Comparison of ENCODE assay signal across 27 mouse cellular contexts in the genomic region with DNA sequence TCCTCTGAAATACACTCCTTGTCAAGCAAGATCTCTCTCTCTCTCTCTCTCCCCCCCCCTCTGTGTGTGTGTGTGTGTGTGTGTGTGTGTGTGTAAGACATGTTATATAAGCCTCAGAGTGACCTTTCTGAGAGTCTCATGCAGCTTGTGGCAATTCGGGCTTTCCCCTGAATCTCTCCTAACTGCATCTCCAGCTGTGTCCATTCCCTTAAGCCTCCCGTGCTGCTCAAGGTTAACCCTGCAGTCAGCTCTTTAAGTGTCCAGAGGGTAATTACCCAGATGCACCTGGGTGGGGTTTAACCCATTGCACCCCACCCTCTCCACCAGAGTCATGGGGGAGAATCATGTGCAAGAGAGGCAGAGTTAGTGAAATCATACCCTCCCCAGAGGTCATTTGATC.
DNase-seq lines count a peak whose midpoint lies in the region; ATAC-seq and TF ChIP-seq lines count a peak whose summit lies in the region.
"Had no signal": no experiment of that assay in that cellular context is flagged by ENCODE, and none has a peak within 500 bp of the region (broad histone marks: within the 10 kb centered on the region; RNA-seq: fewer than 3 reads in every experiment).

No protein-coding gene starts in this region.

- no peak overlapping the region for H3K4me3 ChIP-seq in neural tube, embryonic 11.5 days (ENCODE audit: low read depth, low read length)
- no peak overlapping the region for H3K4me3 ChIP-seq in neural tube, embryonic 15.5 days (replicated peaks)
- H3K4me3 ChIP-seq in embryonic facial prominence, embryonic 14.5 days (ENCODE audit: low read depth, low read length): no peak overlapping the region
- H3K4me3 ChIP-seq in limb, embryonic 11.5 days (ENCODE audit: low read depth, low read length): no peak overlapping the region
- H3K4me3 ChIP-seq in limb, embryonic 14.5 days (replicated peaks; ENCODE audit: low read length): no peak overlapping the region
- H3K4me3 ChIP-seq: embryonic facial prominence, embryonic 13.5 days; forebrain, embryonic 10.5 days; forebrain, embryonic 13.5 days; heart, adult 2 months; heart, embryonic 10.5 days; heart, embryonic 13.5 days; hindbrain, embryonic 13.5 days; intestine, embryonic 15.5 days had no signal

- no peaks in the 10 kb centered on the region for H3K36me3 ChIP-seq in neural tube, embryonic 11.5 days (ENCODE audit: control insufficient read depth, insufficient read depth, low read length)
- no peaks in the 10 kb centered on the region for H3K36me3 ChIP-seq in neural tube, embryonic 15.5 days
- no peaks in the 10 kb centered on the region for H3K36me3 ChIP-seq in embryonic facial prominence, embryonic 14.5 days (ENCODE audit: control insufficient read depth, insufficient read depth, low read length)
- H3K36me3 ChIP-seq in limb, embryonic 11.5 days (ENCODE audit: control insufficient read depth, insufficient read depth, low read length): no peaks in the 10 kb centered on the region
- no peaks in the 10 kb centered on the region for H3K36me3 ChIP-seq in limb, embryonic 14.5 days (ENCODE audit: control insufficient read depth, insufficient read depth, low read length)
- H3K36me3 ChIP-seq: embryonic facial prominence, embryonic 13.5 days; forebrain, embryonic 10.5 days; heart, embryonic 10.5 days; heart, embryonic 13.5 days; hindbrain, embryonic 13.5 days; intestine, embryonic 15.5 days had no signal

- 23% methylated on average over 2 of the region's 2 CpGs for WGBS in neural tube, embryonic 11.5 days
- 21% methylated on average over 2 of the region's 2 CpGs for WGBS in neural tube, embryonic 15.5 days
- 19% methylated on average over 2 of the region's 2 CpGs for WGBS in embryonic facial prominence, embryonic 14.5 days
- WGBS in limb, embryonic 11.5 days: 8% methylated on average over 2 of the region's 2 CpGs
- 6% methylated on average over 2 of the region's 2 CpGs for WGBS in limb, embryonic 14.5 days

- TF ChIP-seq POLR2A in limb, embryonic 14.5 days (IDR thresholded peaks at IDR 0.05; ENCODE audit: borderline replicate concordance, extremely low read depth, insufficient read depth, insufficient read length): no peak

- H3K27me3 ChIP-seq in neural tube, embryonic 11.5 days (ENCODE audit: control insufficient read depth, insufficient read depth, low read length): no peaks in the 10 kb centered on the region
- H3K27me3 ChIP-seq in neural tube, embryonic 15.5 days (replicated peaks): no peaks in the 10 kb centered on the region
- no peaks in the 10 kb centered on the region for H3K27me3 ChIP-seq in embryonic facial prominence, embryonic 14.5 days (replicated peaks; ENCODE audit: control insufficient read depth, insufficient read depth, low read length)
- H3K27me3 ChIP-seq in limb, embryonic 11.5 days (ENCODE audit: control insufficient read depth, insufficient read depth, low read length): no peaks in the 10 kb centered on the region
- no peaks in the 10 kb centered on the region for H3K27me3 ChIP-seq in limb, embryonic 14.5 days (ENCODE audit: control insufficient read depth, insufficient read depth, low read length)
- H3K27me3 ChIP-seq: embryonic facial prominence, embryonic 13.5 days; forebrain, embryonic 13.5 days; hindbrain, embryonic 13.5 days; intestine, embryonic 15.5 days had no signal

- no peaks in the 10 kb centered on the region for H3K9me3 ChIP-seq in neural tube, embryonic 11.5 days (ENCODE audit: control insufficient read depth, low read length)
- H3K9me3 ChIP-seq in neural tube, embryonic 15.5 days (replicated peaks): no peaks in the 10 kb centered on the region
- no peaks in the 10 kb centered on the region for H3K9me3 ChIP-seq in embryonic facial prominence, embryonic 14.5 days (ENCODE audit: control insufficient read depth, low read length)
- no peaks in the 10 kb centered on the region for H3K9me3 ChIP-seq in limb, embryonic 11.5 days (ENCODE audit: control insufficient read depth, low read length)
- no peaks in the 10 kb centered on the region for H3K9me3 ChIP-seq in limb, embryonic 14.5 days (ENCODE audit: control insufficient read depth, low read length)
- H3K9me3 ChIP-seq: embryonic facial prominence, embryonic 13.5 days; forebrain, embryonic 10.5 days; forebrain, embryonic 13.5 days; heart, embryonic 10.5 days; heart, embryonic 13.5 days; hindbrain, embryonic 13.5 days; intestine, embryonic 15.5 days had no signal

- H3K4me1 ChIP-seq in neural tube, embryonic 11.5 days (ENCODE audit: control insufficient read depth, insufficient read depth, low read length): no peaks in the 10 kb centered on the region
- no peaks in the 10 kb centered on the region for H3K4me1 ChIP-seq in neural tube, embryonic 15.5 days
- peaks cover 20% of the 10 kb centered on the region for H3K4me1 ChIP-seq in embryonic facial prominence, embryonic 14.5 days (ENCODE audit: control insufficient read depth, insufficient read depth, low read length)
- peaks cover 23% of the 10 kb centered on the region for H3K4me1 ChIP-seq in limb, embryonic 11.5 days (ENCODE audit: control insufficient read depth, insufficient read depth, low read length)
- peaks cover 19% of the 10 kb centered on the region for H3K4me1 ChIP-seq in limb, embryonic 14.5 days (ENCODE audit: control insufficient read depth, insufficient read depth, low read length)
- H3K4me1 ChIP-seq: forebrain, embryonic 13.5 days; hindbrain, embryonic 13.5 days; intestine, embryonic 15.5 days had no signal

- no peak overlapping the region for H3K9ac ChIP-seq in neural tube, embryonic 11.5 days (ENCODE audit: low read length)
- no peak overlapping the region for H3K9ac ChIP-seq in neural tube, embryonic 15.5 days (replicated peaks)
- no peak overlapping the region for H3K9ac ChIP-seq in embryonic facial prominence, embryonic 14.5 days (ENCODE audit: low read depth, low read length)
- no peak overlapping the region for H3K9ac ChIP-seq in limb, embryonic 11.5 days (ENCODE audit: low read length)
- H3K9ac ChIP-seq in limb, embryonic 14.5 days (ENCODE audit: low read depth, low read length, severe bottlenecking): no peak overlapping the region
- H3K9ac ChIP-seq: embryonic facial prominence, embryonic 13.5 days; forebrain, embryonic 13.5 days; forebrain, postnatal 0 days; heart, embryonic 13.5 days; hindbrain, embryonic 13.5 days; intestine, embryonic 15.5 days had no signal

- ATAC-seq in neural tube, embryonic 11.5 days (ENCODE audit: insufficient read depth, low FRiP score, low TSS enrichment): no peak
- ATAC-seq in neural tube, embryonic 15.5 days (ENCODE audit: low FRiP score): no peak
- 0 out of 2 replicates have a peak, but pooled peaks have one; percentile 42 for ATAC-seq in embryonic facial prominence, embryonic 14.5 days (ENCODE audit: low read depth)
- ATAC-seq in limb, embryonic 11.5 days (ENCODE audit: insufficient number of reproducible peaks, low FRiP score, low TSS enrichment, low read depth): peak; percentile 59; the same call in 1 of the 2 replicates
- ATAC-seq in limb, embryonic 14.5 days (ENCODE audit: low FRiP score, low read depth): peak; percentile 37; the same call in 1 of the 2 replicates
- no peak for ATAC-seq in megakaryocyte-erythroid progenitor cell, adult 5-6 weeks (replicated peaks; ENCODE audit: low FRiP score, low TSS enrichment, poor library complexity, severe bottlenecking)
- ATAC-seq: activated CD4-positive, CD25-positive, alpha-beta regulatory T cell, adult 4 months; CD4-positive, CD25-positive, alpha-beta regulatory T cell, adult 4 months; forebrain, embryonic 13.5 days; forebrain, postnatal 0 days; hindbrain, embryonic 16.5 days; intestine, embryonic 15.5 days had no signal

- no peak overlapping the region for H3K4me2 ChIP-seq in neural tube, embryonic 11.5 days (ENCODE audit: low read depth)
- H3K4me2 ChIP-seq in neural tube, embryonic 15.5 days: no peak overlapping the region
- H3K4me2 ChIP-seq in embryonic facial prominence, embryonic 14.5 days (ENCODE audit: low read depth, low read length): no peak overlapping the region
- H3K4me2 ChIP-seq in limb, embryonic 11.5 days (ENCODE audit: low read depth, severe bottlenecking): no peak overlapping the region
- H3K4me2 ChIP-seq in limb, embryonic 14.5 days (replicated peaks; ENCODE audit: low read depth, low read length, severe bottlenecking): no peak overlapping the region
- H3K4me2 ChIP-seq: embryonic facial prominence, embryonic 13.5 days; forebrain, embryonic 13.5 days; heart, embryonic 13.5 days; hindbrain, embryonic 13.5 days; intestine, embryonic 15.5 days had no signal

- peak; percentile 16 for DNase-seq in neural tube, embryonic 11.5 days (ENCODE audit: low spot score)
- DNase-seq in embryonic facial prominence, embryonic 14.5 days (ENCODE audit: low spot score): no peak
- DNase-seq in limb, embryonic 11.5 days (ENCODE audit: low spot score): peak; percentile 31
- DNase-seq in limb, embryonic 14.5 days (ENCODE audit: low spot score): no peak
- no peak for DNase-seq in cerebellum, postnatal 36 days
- no peak for DNase-seq in cerebellum, postnatal 10 days
- DNase-seq: adrenal gland, adult 8-10 months; adrenal gland, postnatal 25 days; cerebellum, adult 11-12 months; cerebellum, adult 8-10 months; cerebellum, postnatal 14 days; forebrain, postnatal 0 days; gastrocnemius, postnatal 25 days; heart, adult 2 months; heart, postnatal 14 days had no signal

- no peak overlapping the region for H3K27ac ChIP-seq in neural tube, embryonic 11.5 days (ENCODE audit: low read depth, low read length)
- H3K27ac ChIP-seq in neural tube, embryonic 15.5 days (replicated peaks): no peak overlapping the region
- no peak overlapping the region for H3K27ac ChIP-seq in embryonic facial prominence, embryonic 14.5 days (replicated peaks; ENCODE audit: low read depth, low read length)
- H3K27ac ChIP-seq in limb, embryonic 11.5 days (replicated peaks; ENCODE audit: low read depth, low read length): no peak overlapping the region
- H3K27ac ChIP-seq in limb, embryonic 14.5 days (replicated peaks; ENCODE audit: low read depth, low read length): no peak overlapping the region
- H3K27ac ChIP-seq: embryonic facial prominence, embryonic 13.5 days; forebrain, embryonic 10.5 days; forebrain, embryonic 13.5 days; heart, adult 2 months; heart, embryonic 10.5 days; heart, embryonic 13.5 days; hindbrain, embryonic 13.5 days; intestine, embryonic 15.5 days had no signal

Comparison
In these comparisons a context has a peak if more than half of its experiments do, and no peak if none do; other contexts are left out.
1. DNase-seq: peak in neural tube, embryonic 11.5 days (single experiment) and limb, embryonic 11.5 days (single experiment); none in embryonic facial prominence, embryonic 14.5 days (single experiment), limb, embryonic 14.5 days (single experiment), cerebellum, postnatal 36 days (0 of 2) and cerebellum, postnatal 10 days (0 of 2).
2. ATAC-seq: peak in embryonic facial prominence, embryonic 14.5 days (single experiment), limb, embryonic 11.5 days (single experiment) and limb, embryonic 14.5 days (single experiment); none in neural tube, embryonic 11.5 days (single experiment), neural tube, embryonic 15.5 days (single experiment) and megakaryocyte-erythroid progenitor cell, adult 5-6 weeks (single experiment).